Mouse (Mus musculus) layer of hippocampus, adult 9-10 months (tissue): Measurements from ENCODE around the gene Tmem42.

Source experiments
- DNase-seq: peaks from one replicate; pipeline ENCODE4 v3.0.0; 2022; ENCODE audit warnings: low spot score

Gene Tmem42

DNA sequence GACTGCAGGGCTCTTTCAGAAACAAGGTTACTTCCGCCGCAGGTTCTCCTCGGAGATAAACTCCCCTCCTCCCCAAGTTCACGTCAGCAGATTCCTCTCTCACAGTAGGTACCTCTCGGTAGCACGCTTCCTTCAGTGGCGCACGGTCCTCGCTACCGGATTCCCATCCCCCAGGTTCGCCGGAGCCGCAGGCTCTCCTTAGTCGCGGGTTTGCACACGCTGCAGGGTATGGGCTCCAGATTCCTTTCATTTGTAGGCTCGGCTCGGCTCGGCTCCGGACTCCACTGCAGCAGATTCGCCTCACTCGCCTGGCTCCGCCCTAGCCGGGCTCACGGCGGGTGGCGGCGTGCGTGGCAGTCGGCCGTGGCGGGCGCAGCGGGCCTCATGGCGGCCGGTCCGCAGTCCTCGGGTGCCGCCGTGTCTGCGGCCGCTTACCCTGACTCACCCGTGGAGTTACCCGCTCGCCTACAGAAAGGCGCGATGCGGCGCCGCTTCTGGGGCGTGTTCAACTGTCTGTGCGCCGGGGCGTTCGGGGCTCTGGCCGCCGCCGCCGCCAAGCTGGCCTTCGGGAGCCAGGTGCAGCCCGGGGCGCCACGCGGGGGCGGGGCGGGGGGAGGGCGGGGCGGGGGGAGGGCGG lies at the start of gene Tmem42:
Gene Tmem42, plus strand, starts transcription at position 332 of the 637 bp plus-strand sequence.
- DNase-seq, result peak; percentile 73

DNA sequence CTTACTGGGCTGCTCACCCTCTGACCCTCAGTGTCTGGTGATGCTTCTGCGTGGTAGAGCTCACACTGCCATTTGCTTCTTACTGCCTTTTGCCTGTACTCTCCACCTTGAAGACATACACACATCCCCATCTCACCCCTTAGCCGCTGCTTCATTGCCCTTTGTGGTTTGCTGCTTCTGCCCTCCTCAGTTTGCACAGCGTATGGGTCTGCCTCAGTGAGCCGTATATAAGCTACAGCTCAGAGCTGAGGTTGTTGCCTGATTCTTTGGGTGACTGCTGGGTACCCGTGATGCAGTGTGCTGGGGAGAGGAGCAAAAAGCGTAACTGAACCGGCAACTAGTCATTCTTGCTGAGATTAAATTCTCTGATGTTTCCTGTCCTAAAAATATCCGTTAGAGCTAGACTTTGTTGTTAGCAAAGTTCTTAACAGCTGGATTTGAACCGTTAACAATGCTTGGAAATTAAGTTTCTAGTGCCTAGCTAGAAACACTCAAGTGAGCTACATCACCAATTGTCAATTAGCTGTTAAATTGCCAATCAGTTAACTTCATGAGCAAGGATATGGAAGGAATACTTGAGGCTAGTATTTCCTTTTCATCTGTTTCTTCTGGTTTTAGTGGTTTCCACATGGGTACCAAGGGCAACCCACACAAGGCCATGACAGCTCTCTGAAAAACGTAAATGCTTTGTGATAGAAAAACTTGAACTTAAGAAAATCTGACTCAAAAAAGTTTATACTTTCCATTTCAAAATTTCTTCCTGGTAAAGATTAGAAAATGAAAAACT lies 22.5 kb upstream of the Tmem42 start:
- no peak for DNase-seq

DNA sequence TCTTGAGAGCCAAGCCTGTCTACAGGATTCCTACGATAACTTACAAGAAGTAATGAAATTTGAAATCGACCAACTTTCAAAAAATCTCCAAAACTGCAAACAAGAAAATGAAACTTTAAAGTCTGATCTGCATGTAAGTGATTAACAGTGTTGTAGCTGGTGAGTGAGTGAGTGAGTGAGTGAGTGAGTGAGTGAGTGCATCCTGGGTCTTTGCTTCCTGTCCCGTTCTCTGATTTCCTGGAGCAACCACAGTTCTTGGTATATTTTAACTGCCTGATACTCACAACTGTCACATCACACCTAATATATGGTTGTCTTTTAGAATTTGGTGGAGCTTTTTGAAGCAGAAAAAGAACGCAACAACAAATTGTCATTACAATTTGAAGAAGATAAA lies 21.9 kb upstream of the Tmem42 start:
- DNase-seq, result no peak

DNA sequence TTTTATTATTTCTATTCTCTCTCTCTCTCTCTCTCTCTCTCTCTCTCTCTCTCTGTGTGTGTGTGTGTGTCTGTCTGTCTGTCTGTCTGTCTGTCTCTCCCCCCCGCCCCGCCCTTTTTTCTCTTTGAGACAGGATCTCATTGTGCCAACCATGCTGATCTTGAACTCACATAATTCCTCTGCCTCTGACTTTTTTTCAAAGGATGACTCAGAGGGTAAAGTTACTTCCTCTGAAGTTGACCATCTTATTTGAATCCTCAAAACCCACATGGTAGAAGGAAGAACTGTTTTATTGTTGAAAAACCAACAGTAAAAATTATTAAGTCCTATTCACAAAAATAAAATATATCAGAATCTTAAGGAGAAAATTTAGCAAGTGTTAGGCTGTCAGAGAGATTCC lies 16.4 kb upstream of the Tmem42 start:
- DNase-seq, result no peak

DNA sequence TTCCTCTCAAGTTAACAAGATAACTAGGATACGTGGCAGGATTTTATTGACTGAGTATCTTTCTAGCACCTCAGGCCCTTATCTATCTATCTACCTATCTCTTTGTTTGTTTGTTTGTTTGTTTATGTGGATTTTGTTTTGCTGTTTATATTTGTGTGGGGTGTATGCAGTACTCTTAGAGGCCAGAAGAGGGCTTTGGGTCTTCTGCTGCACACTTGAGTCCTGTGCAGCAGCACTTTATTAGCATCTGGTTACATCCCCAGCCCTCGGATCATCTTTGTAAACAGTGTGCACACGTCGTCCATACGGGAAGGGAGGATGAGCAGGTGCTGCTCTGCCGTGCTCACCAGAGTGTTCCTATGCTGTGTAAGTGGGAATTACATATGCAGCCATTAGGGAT lies 15.1 kb upstream of the Tmem42 start:
- DNase-seq, result no peak

DNA sequence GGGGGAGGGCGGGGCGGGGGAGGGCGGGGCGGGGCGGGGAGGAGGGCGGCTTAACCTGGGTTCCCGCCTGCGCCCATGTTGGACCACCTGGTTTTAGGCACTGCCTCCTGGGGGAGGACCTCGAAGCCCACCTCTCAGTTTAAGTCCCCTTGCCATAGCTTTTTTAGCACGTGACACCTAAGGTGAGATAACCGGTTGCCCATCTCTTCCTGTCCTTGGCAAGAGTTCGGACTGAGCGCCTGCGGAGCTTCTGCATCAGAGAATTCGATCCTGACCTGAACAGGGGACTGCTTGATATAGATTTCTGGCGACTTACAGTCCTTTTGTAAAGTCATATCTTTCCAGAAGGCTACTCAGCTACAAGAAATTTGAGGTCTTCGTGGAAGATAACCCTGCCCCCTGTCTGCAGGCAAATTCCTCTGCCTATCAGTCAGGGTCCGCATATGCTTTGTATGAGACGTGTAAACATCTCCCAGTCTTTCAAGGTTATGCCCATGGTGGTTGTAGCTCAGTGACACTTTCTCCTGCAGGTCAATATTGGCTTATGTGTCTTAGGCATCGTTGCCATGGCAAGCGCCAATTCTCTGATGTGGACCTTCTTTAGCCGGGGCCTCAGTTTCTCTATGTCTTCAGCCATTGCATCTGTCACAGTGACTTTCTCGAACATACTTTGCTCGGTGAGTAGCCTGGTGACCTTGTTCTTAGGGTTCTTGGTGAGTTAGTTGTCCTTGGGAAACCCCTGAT lies 682 bp downstream of the Tmem42 start:
- no peak for DNase-seq

DNA sequence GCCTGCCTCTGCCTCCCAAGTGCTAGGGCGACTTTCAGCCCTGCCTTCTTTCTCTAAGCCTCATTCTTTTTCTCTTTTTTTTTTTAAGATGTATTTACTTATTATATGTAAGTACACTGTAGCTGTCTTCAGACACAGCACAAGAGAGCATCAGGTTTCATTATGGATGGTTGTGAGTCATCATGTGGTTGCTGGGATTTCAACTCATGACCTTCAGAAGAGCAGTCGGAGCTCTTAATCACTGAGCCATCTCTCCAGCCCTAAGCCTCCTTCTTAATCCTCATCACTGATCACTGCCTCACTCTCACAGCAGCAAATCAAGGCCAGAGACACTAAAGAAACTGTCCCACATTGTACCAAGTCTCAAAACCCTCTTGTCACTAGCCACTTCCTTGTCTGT lies 3.1 kb downstream of the Tmem42 start:
- no peak for DNase-seq

DNA sequence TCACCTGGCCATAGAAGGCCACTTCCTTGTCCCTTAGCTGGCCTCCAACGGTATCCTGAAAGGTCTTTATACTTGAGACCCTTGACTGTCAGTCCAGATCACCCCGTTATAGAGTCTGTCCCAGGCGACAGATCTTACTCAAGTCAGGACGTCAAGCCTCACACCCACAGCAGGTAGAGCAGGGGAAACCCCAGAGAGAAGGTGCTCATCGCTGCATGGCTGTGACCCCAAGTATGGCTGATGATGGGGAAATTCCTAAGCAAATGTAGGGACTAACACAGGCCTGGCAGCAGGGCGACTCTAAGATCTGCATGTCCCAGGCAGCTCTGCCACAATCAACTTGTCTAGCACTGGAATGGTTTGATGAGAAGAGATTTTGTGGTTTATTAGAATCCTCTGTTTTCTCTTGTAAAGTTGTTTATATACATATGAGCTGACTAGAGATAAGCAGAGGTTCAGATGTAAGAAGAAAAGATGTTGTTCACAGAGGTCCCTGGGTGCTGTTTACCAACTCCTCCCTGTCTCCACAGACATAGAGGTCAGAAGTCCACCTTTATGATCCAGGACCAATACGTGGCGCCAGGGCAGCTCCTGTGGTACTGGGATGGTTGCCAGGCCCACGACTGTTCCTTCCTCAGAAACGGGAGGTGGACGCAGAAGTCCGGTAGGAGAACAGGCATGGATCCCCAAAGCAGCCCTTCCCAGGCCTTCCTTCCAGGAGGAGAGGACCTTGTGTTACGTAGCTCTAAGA lies 10.5 kb downstream of the Tmem42 start:
- no peak for DNase-seq

DNA sequence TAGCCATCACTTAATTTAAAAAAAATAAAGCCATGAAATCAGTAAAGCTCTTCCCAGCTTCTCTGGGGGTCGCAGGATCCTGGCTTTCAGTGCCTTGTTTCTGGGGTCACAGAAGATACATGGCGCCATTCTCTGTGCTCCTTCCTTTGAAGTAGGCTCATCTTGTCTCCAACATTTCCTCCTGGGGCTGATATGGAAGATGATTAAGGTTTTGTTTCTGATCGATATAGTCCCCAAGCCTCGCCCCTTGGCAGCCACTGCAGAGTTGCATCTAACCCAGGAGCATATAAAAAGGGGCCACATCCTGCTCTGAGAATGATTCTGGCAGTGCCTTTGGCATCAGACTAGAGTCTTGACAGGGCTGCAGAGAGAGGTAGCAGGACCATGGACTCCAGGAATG lies 13.3 kb downstream of the Tmem42 start, which contains the start of gene Tgm4:
Gene Tgm4, plus strand, starts transcription at position 301 of the 400 bp plus-strand sequence.
- DNase-seq, result no peak

DNA sequence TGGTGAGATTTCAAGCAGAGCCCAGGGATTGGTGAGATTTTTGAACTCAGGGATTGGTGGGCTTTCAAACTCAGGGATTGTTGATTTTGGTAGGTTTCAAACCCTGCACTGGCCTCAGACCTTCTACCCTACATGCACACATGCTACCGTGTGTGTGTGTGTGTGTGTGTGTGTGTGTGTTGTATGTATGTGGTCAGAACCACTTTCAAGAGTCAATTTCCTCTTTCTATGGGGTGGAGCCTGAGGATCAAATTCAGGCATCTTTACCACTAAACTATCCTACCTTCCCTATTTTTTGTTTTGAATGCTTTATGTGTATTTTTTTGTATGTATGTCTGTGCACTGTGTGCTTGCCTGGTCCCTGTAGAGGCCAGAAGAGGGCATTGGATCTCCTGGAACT lies 26.5 kb downstream of the Tmem42 start:
- no peak for DNase-seq

DNA sequence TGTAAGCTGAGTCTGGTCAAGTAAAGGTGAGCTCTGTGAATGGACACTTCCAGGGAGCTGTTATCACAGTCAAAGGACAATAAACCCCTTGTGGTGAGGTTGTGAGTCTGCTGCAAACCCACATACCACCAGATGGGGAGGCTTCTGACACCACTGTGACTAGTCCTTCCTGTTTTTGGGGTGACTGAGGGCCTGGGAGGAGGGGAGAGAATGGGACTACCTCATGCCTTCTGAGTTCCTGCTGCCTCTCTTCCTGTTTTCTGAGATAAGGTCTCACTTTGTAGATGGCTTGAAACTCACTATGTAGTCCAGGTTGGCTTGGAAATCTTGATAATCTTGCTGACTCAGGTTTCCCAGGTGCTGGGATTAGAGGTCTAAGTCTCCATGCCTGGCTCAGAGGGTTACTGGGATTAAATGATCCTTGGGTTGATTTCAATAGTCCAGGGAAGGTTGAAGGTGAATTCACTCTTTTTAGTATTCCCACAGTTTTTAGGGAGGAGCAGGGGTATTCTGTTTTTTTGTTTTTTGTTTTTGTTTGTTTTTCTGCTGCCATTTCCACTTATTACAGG lies 37.7 kb downstream of the Tmem42 start:
- DNase-seq, result no peak

DNA sequence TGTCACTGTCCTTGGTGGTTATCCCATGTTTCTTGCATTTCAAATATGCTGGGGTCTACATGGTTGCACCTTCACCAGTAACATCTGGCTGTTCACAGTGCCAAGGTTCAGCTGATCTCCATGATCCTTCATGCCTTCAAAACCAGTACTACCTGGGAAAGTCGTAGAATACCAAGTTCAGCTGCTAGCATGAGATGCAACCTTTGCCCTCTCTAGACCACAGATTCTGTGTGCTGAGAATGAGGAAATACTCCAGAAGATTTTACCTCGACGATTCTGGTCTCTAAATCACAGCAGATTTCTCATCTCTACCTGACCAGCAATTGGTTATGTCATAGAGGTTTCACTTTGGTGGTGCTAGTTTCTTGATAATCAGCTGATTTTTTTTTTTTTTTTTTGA lies 39.0 kb downstream of the Tmem42 start:
- DNase-seq, result no peak
